Mouse (Mus musculus) limb, embryonic 10.5 days (tissue): ENCODE measurements around the gene Stag1. TPM values are rescaled to one million over a fixed set of nuclear protein-coding genes. Genes with fewer than 3 reads are reported as not detected.
A peak's percentile ranks its signal among the peaks of the same experiment; 100 is the strongest.

Experiments
- DNase-seq: peaks from one replicate; pipeline ENCODE4 v3.0.0-alpha.2; 2017; ENCODE audit warnings: low spot score
- H3K27ac ChIP-seq: fragments of 300-500 bp; sonication (generic); 2 replicates; pipeline ENCODE4 v1.5.1; 2016; ENCODE audit warnings: mild to moderate bottlenecking
- H3K27me3 ChIP-seq: fragments of 300-500 bp; sonication (generic); 2 replicates; pipeline ENCODE4 v1.6.1; 2016; ENCODE audit warnings: low read depth, mild to moderate bottlenecking; ENCODE audit not compliant: poor library complexity, severe bottlenecking
- H3K36me3 ChIP-seq: fragments of 300-500 bp; sonication (generic); 2 replicates; pipeline ENCODE4 v1.6.1; 2016; ENCODE audit warnings: mild to moderate bottlenecking, moderate library complexity
- H3K4me1 ChIP-seq: fragments of 300-500 bp; sonication (generic); 2 replicates; pipeline ENCODE4 v1.6.1; 2016
- H3K4me3 ChIP-seq: fragments of 300-500 bp; sonication (generic); 2 replicates; pipeline ENCODE4 v1.5.1; 2016; ENCODE audit warnings: mild to moderate bottlenecking, moderate library complexity
- H3K9me3 ChIP-seq: fragments of 300-500 bp; sonication (generic); replicated peaks from 2 replicates; pipeline ENCODE4 v1.6.1; 2016; ENCODE audit warnings: mild to moderate bottlenecking
- WGBS: fragments of 180-500 bp; shearing (Covaris S2); methylation state at CpG from one replicate; pipeline ENCODE4 v1.1.7; 2016; 5-methylcytosine and 5-hydroxymethylcytosine counted together
- polyA plus RNA-seq: library from polyadenylated mRNA; unstranded; fragments of >200 nt; fragmentation: Nextera tagmentation; extraction: Ambion mirVana; gene quantifications from 2 replicates; pipeline ENCODE4 v1.2.1, GENCODE M21; 2016

Gene Stag1
- polyA plus RNA-seq, 1 experiment from 2014 or later, result 57.2 TPM

GRCm38 (mm10) chr9:100626258-100626657, 28.7 kb downstream of the Stag1 start:
- no peak overlapping the region for H3K4me3 ChIP-seq
- WGBS, result 82% methylated on average over 2 of the region's 2 CpGs
- no peak overlapping the region for H3K27ac ChIP-seq
- H3K27me3 ChIP-seq, result no peaks in the 10 kb centered on the region
- DNase-seq, result no peak
- H3K9me3 ChIP-seq, result no peaks in the 10 kb centered on the region
- no peaks in the 10 kb centered on the region for H3K36me3 ChIP-seq
- H3K4me1 ChIP-seq, result no peaks in the 10 kb centered on the region

- H3K27ac ChIP-seq, result no peak overlapping the region
- 90% methylated on average over 2 of the region's 2 CpGs for WGBS
- no peaks in the 10 kb centered on the region for H3K36me3 ChIP-seq
- DNase-seq, result no peak
- H3K4me1 ChIP-seq, result peaks cover 19% of the 10 kb centered on the region
- H3K4me3 ChIP-seq, result no peak overlapping the region
- no peaks in the 10 kb centered on the region for H3K27me3 ChIP-seq
- H3K9me3 ChIP-seq, result no peaks in the 10 kb centered on the region
Measured at GRCm38 (mm10) chr9:100640754-100641153, 43.2 kb downstream of the Stag1 start.

- Histone ChIP-seq H3K27ac (peak overlapping the region; percentile 99), H3K9me3 (no peaks in the 10 kb centered on the region), H3K4me3 (peak overlapping the region; percentile 88), H3K4me1 (peaks cover 19% of the 10 kb centered on the region), H3K27me3 (no peaks in the 10 kb centered on the region), H3K36me3 (no peaks in the 10 kb centered on the region)
- DNase-seq, result no peak
- WGBS, result 60% methylated on average over 6 of the region's 6 CpGs
Measured at GRCm38 (mm10) chr9:100641391-100642085, 43.9 kb downstream of the Stag1 start.

GRCm38 (mm10) chr9:100642186-100642839, 44.7 kb downstream of the Stag1 start:
- H3K27ac ChIP-seq, result peak overlapping the region; percentile 99
- no peaks in the 10 kb centered on the region for H3K36me3 ChIP-seq
- H3K27me3 ChIP-seq, result no peaks in the 10 kb centered on the region
- DNase-seq, result no peak
- WGBS, result 6% methylated on average over 16 of the region's 16 CpGs
- peak overlapping the region; percentile 88 for H3K4me3 ChIP-seq
- peaks cover 19% of the 10 kb centered on the region for H3K4me1 ChIP-seq
- H3K9me3 ChIP-seq, result no peaks in the 10 kb centered on the region

- under 1% methylated on average over 97 of the region's 97 CpGs for WGBS
- Histone ChIP-seq H3K9me3 (no peaks in the 10 kb centered on the region), H3K27me3 (no peaks in the 10 kb centered on the region)
Measured at GRCm38 (mm10) chr9:100642840-100643697, 45.5 kb downstream of the Stag1 start.

GRCm38 (mm10) chr9:100644071-100644771, 46.6 kb downstream of the Stag1 start:
- Histone ChIP-seq H3K27me3 (no peaks in the 10 kb centered on the region), H3K4me3 (peak overlapping the region; percentile 88), H3K4me1 (peaks cover 19% of the 10 kb centered on the region), H3K36me3 (peaks cover 9% of the 10 kb centered on the region), H3K9me3 (no peaks in the 10 kb centered on the region), H3K27ac (peak overlapping the region; percentile 99)
- under 1% methylated on average over 64 of the region's 64 CpGs for WGBS
- peak; percentile 83 for DNase-seq

More at GRCm38 (mm10) chr9:100642840-100643697, 45.5 kb downstream of the Stag1 start:
- H3K4me1 ChIP-seq, result peaks cover 19% of the 10 kb centered on the region
- DNase-seq, result peak; percentile 99
- H3K36me3 ChIP-seq, result 0 out of 2 replicates have a peak, but pooled peaks cover 2% of the 10 kb centered on the region
- peak overlapping the region; percentile 88 for H3K4me3 ChIP-seq
- H3K27ac ChIP-seq, result peak overlapping the region; percentile 99

- Histone ChIP-seq H3K9me3 (no peaks in the 10 kb centered on the region), H3K4me1 (peaks cover 19% of the 10 kb centered on the region), H3K36me3 (peaks cover 9% of the 10 kb centered on the region), H3K27me3 (no peaks in the 10 kb centered on the region), H3K4me3 (peak overlapping the region; percentile 88), H3K27ac (peak overlapping the region; percentile 99; the same call in 1 of the 2 replicates)
- WGBS, result 51% methylated on average over 8 of the region's 8 CpGs
- no peak for DNase-seq
Measured at GRCm38 (mm10) chr9:100645026-100645940, 47.7 kb downstream of the Stag1 start.

GRCm38 (mm10) chr9:100646276-100646675, 48.7 kb downstream of the Stag1 start:
- H3K4me1 ChIP-seq, result peaks cover 16% of the 10 kb centered on the region
- no peak for DNase-seq

GRCm38 (mm10) chr9:100647774-100648323, 50.3 kb downstream of the Stag1 start:
- 92% methylated on average over 2 of the region's 2 CpGs for WGBS
- peaks cover 4% of the 10 kb centered on the region; the same call in 1 of the 2 replicates for H3K4me1 ChIP-seq
- peaks cover 12% of the 10 kb centered on the region for H3K36me3 ChIP-seq
- H3K9me3 ChIP-seq, result no peaks in the 10 kb centered on the region
- DNase-seq, result no peak
- H3K4me3 ChIP-seq, result no peak overlapping the region
- H3K27ac ChIP-seq, result no peak overlapping the region
- no peaks in the 10 kb centered on the region for H3K27me3 ChIP-seq

More at GRCm38 (mm10) chr9:100646276-100646675, 48.7 kb downstream of the Stag1 start:
- H3K36me3 ChIP-seq, result peaks cover 9% of the 10 kb centered on the region
- H3K27ac ChIP-seq, result no peak overlapping the region
- H3K9me3 ChIP-seq, result no peaks in the 10 kb centered on the region
- 90% methylated on average over 2 of the region's 2 CpGs for WGBS
- H3K4me3 ChIP-seq, result no peak overlapping the region
- no peaks in the 10 kb centered on the region for H3K27me3 ChIP-seq

GRCm38 (mm10) chr9:100654104-100654503, 56.5 kb downstream of the Stag1 start:
- Histone ChIP-seq H3K27me3 (no peaks in the 10 kb centered on the region), H3K36me3 (peaks cover 10% of the 10 kb centered on the region; the same call in 1 of the 2 replicates), H3K9me3 (no peaks in the 10 kb centered on the region), H3K4me1 (no peaks in the 10 kb centered on the region), H3K27ac (no peak overlapping the region), H3K4me3 (no peak overlapping the region)
- no peak for DNase-seq
- 90% methylated on average over 3 of the region's 3 CpGs for WGBS

GRCm38 (mm10) chr9:100656058-100656457, 58.5 kb downstream of the Stag1 start:
- WGBS, result 96% methylated on average over 4 of the region's 4 CpGs
- Histone ChIP-seq H3K4me1 (no peaks in the 10 kb centered on the region), H3K27me3 (no peaks in the 10 kb centered on the region), H3K4me3 (no peak overlapping the region), H3K36me3 (peaks cover 13% of the 10 kb centered on the region; the same call in 1 of the 2 replicates), H3K9me3 (no peaks in the 10 kb centered on the region), H3K27ac (no peak overlapping the region)
- no peak for DNase-seq
